Mouse (Mus musculus) erythroblast, embryonic 14.5 days (primary cell): ENCODE measurements around the gene Ank3.

Experiments used
- GATA1 ChIP-seq: IDR thresholded peaks from 2 replicates; pipeline ENCODE4 v1.6.1; 2012; ENCODE audit warnings: low read length, inconsistent platforms, mixed read lengths
- TAL1 ChIP-seq: IDR thresholded peaks from 3 replicates; pipeline ENCODE4 v1.6.1; 2012; ENCODE audit warnings: low read length, inconsistent platforms, mixed read lengths

- no peak for TF ChIP-seq TAL1
- no peak for TF ChIP-seq GATA1
These were observed 511.3 kb downstream of the Ank3 start for GRCm38 (mm10) chr10:69909856-69910255.
